Mouse (Mus musculus) bone marrow macrophage, adult 2 months (primary cell): Measurements from ENCODE around the gene Itga8.

Experiments
- CTCF ChIP-seq: IDR thresholded peaks from 2 replicates; pipeline ENCODE4 v1.5.1; 2012; ENCODE audit warnings: low read depth, mild to moderate bottlenecking, low read length, moderate library complexity
- POLR2A ChIP-seq: IDR thresholded peaks from 2 replicates; pipeline ENCODE4 v1.6.1; 2012; ENCODE audit warnings: mild to moderate bottlenecking, low read depth, low read length, borderline replicate concordance

DNA sequence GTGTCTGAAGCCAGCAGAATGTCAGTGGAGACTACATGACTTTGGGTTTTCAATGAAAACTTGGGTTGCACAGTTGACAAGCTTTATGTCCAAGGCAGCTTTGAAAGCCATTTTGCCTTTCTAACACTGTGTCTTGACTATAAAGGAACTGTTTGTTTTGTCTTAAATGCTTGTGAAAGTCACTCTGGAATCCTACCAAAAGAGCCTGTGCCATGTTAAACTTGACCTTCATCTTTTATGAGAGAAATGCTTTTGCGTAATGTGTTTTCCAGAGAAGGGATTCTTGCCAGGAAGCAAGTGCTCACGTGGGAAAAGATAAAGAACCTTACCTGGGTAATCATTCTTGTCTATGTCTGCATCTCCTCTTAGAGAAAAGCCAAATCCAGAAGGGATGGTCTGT lies 72.0 kb downstream of the Itga8 start:
- TF ChIP-seq POLR2A (no peak), CTCF (no peak)
